Mouse (Mus musculus) lung, postnatal 4 days (tissue): Measurements from ENCODE around the gene Olfr1282.
"Not testable (repeated sequence)": the region's sequence is repeated elsewhere in the genome, so short reads cannot be mapped to it uniquely, and the experiment has no call there.

Experiments
- DNase-seq, 2 experiments: peaks; one replicate each; pipeline ENCODE4 v3.0.0; 2021

Olfr1282 gene

GRCm38 (mm10) chr2:111335976-111336375 is at the start of gene Olfr1282:
Gene Olfr1282 (minus strand): TSS chr2:111336076.
- DNase-seq = no peak

- DNase-seq = no peak
These were observed 39.3 kb upstream of the Olfr1282 start, which contains the start of gene Olfr1284 for GRCm38 (mm10) chr2:111375222-111375621. Gene Olfr1284 (plus strand): TSS chr2:111375522.

- no peak for DNase-seq
These were observed 30.6 kb upstream of the Olfr1282 start, which contains the start of gene Olfr1283 for GRCm38 (mm10) chr2:111366490-111366889. Gene Olfr1283 (plus strand): TSS chr2:111366790.

- not testable (repeated sequence) for DNase-seq
These were observed 2.2 kb downstream of the Olfr1282 start for GRCm38 (mm10) chr2:111333721-111334120.

- DNase-seq = no peak
These were observed 9.7 kb downstream of the Olfr1282 start, which contains the start of gene Olfr1281 for GRCm38 (mm10) chr2:111326220-111326619. Gene Olfr1281 (plus strand): TSS chr2:111326520.

- no peak for DNase-seq
These were observed 22.2 kb downstream of the Olfr1282 start, which contains the start of gene Olfr1280 for GRCm38 (mm10) chr2:111313717-111314116. Gene Olfr1280 (plus strand): TSS chr2:111314017.

- DNase-seq = no peak
These were observed 35.5 kb downstream of the Olfr1282 start, which contains the start of gene Olfr1279 for GRCm38 (mm10) chr2:111300374-111300773. Gene Olfr1279 (plus strand): TSS chr2:111300635.

GRCm38 (mm10) chr2:111298541-111298940 is 37.3 kb downstream of the Olfr1282 start:
- DNase-seq = no peak

- DNase-seq = no peak
These were observed 46.0 kb downstream of the Olfr1282 start, which contains the start of gene Olfr1278 for GRCm38 (mm10) chr2:111289836-111290235. Gene Olfr1278 (plus strand): TSS chr2:111290136.
